ENCODE assay signal across 11 mouse cellular contexts in the genomic region with DNA sequence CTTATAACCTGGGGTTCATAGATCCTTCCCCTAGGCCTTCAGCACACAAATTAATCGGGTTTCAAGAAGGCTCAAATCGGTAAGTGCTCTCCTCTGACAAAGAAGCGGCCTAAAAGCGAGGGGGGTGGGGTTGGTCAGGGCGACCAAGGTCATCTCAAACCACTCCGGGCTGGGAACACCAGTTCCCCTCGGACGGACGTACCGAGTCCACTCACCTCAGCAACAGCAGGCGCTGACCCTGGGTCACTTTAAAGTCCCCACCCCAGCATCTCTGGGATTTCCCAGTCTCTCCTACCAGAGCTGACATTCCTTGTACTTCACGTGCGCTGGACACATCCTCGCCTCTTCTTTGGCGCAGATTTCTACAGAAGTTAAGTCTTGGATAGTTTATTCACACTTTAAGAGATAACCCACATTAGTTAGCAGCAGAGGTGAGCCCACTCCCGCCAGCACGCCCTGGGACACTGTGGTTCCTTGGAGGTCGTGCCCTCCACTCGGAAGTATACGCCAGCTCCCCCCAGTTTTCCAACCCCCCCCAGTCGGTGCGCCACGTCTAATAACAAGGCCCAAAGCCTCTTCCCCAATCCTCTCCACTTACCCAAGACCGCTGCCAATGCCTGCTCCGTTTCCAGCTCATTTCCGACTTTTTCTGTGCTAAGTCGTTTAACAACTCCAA. TPM values are rescaled to one million over a fixed set of nuclear protein-coding genes. Genes with fewer than 3 reads are reported as not detected.
DNase-seq lines count a peak whose midpoint lies in the region; ATAC-seq lines count a peak whose summit lies in the region.
"Had no signal": no experiment of that assay in that cellular context is flagged by ENCODE, and none has a peak within 500 bp of the region (broad histone marks: within the 10 kb centered on the region; RNA-seq: fewer than 3 reads in every experiment).

No protein-coding gene starts in this region.

- peak; percentile 9 for DNase-seq in kidney, postnatal 10 days
- no peak for DNase-seq in kidney, postnatal 14 days
- DNase-seq in cerebellum, postnatal 25 days, result peak; percentile 9 to 36
- peak; percentile 37 for DNase-seq in embryo, embryonic 9.5 days (ENCODE audit: extremely low spot score)
- DNase-seq in spleen, postnatal 4 days (ENCODE audit: low spot score in 2 of 2), result no peak
- DNase-seq in spleen, adult 12 weeks (ENCODE audit: low spot score), result no peak
- DNase-seq: kidney, postnatal 25 days had no signal

- 0 out of 2 replicates have a peak overlapping the region, but pooled peaks have one; percentile 13 for H3K9ac ChIP-seq in neural tube, embryonic 12.5 days
- H3K9ac ChIP-seq: embryonic facial prominence, embryonic 12.5 days had no signal

- WGBS in neural tube, embryonic 12.5 days, result 1% methylated on average over 27 of the region's 27 CpGs

- H3K36me3 ChIP-seq in neural tube, embryonic 12.5 days, result no peaks in the 10 kb centered on the region
- H3K36me3 ChIP-seq: embryonic facial prominence, embryonic 12.5 days; heart, embryonic 10.5 days had no signal

- ATAC-seq in neural tube, embryonic 12.5 days (ENCODE audit: low FRiP score, low read depth), result no peak

- peak overlapping the region; percentile 17 for H3K4me3 ChIP-seq in neural tube, embryonic 12.5 days
- H3K4me3 ChIP-seq: embryonic facial prominence, embryonic 12.5 days; left cerebral cortex, adult 2 months had no signal

- H3K27ac ChIP-seq in neural tube, embryonic 12.5 days, result no peak overlapping the region
- H3K27ac ChIP-seq: embryonic facial prominence, embryonic 12.5 days; heart, embryonic 10.5 days; left cerebral cortex, adult 2 months had no signal

- peaks cover 23% of the 10 kb centered on the region; the same call in 1 of the 2 replicates for H3K4me1 ChIP-seq in neural tube, embryonic 12.5 days

- H3K27me3 ChIP-seq in neural tube, embryonic 12.5 days (replicated peaks), result peaks cover 82% of the 10 kb centered on the region

- H3K4me2 ChIP-seq in neural tube, embryonic 12.5 days (replicated peaks), result peak overlapping the region; percentile 40

- no peaks in the 10 kb centered on the region for H3K9me3 ChIP-seq in neural tube, embryonic 12.5 days
- H3K9me3 ChIP-seq: embryonic facial prominence, embryonic 12.5 days; heart, embryonic 10.5 days had no signal

RNA-seq across cellular contexts. Expression of gene Foxd3, which starts 1.3 kb away (rescaled TPM):
- 8.9 and 9.3 TPM in 2 replicates for polyA plus RNA-seq in neural tube, embryonic 12.5 days (2016; fragmentation: Nextera tagmentation; extraction: Ambion mirVana)

Comparison
In these comparisons a context has a peak if more than half of its experiments do, and no peak if none do; other contexts are left out.
1. DNase-seq: peak in kidney, postnatal 10 days (single experiment), cerebellum, postnatal 25 days (2 of 2) and embryo, embryonic 9.5 days (single experiment); none in kidney, postnatal 14 days (single experiment), spleen, postnatal 4 days (0 of 2) and spleen, adult 12 weeks (single experiment).